Mouse (Mus musculus): ENCODE measurements around the gene Vkorc1l1.
A peak's percentile ranks its signal among the peaks of the same experiment; 100 is the strongest.

Vkorc1l1 gene

GRCm38 (mm10) chr5:129942073-129942939, 536 bp downstream of the Vkorc1l1 start:
- DNase-seq (ENCODE audit: low spot score) = peak; percentile 62

- no peak for DNase-seq (ENCODE audit: low spot score)
Measured at GRCm38 (mm10) chr5:129943402-129943801, 1.6 kb downstream of the Vkorc1l1 start.

- no peak for DNase-seq (ENCODE audit: low spot score)
Measured at GRCm38 (mm10) chr5:129947528-129948033, 5.8 kb downstream of the Vkorc1l1 start.

GRCm38 (mm10) chr5:129952143-129952542, 10.4 kb downstream of the Vkorc1l1 start:
- DNase-seq (ENCODE audit: low spot score) = no peak

- DNase-seq (ENCODE audit: low spot score) = peak; percentile 38
Measured at GRCm38 (mm10) chr5:129954473-129955254, 12.9 kb downstream of the Vkorc1l1 start.

- no peak for DNase-seq (ENCODE audit: low spot score)
Measured at GRCm38 (mm10) chr5:129955792-129956191, 14.0 kb downstream of the Vkorc1l1 start.

- no peak for DNase-seq (ENCODE audit: low spot score)
Measured at GRCm38 (mm10) chr5:129963224-129963623, 21.5 kb downstream of the Vkorc1l1 start.

GRCm38 (mm10) chr5:129966448-129966847, 24.7 kb downstream of the Vkorc1l1 start:
- DNase-seq (ENCODE audit: low spot score) = no peak

- no peak for DNase-seq (ENCODE audit: low spot score)
Measured at GRCm38 (mm10) chr5:129968417-129968816, 26.6 kb downstream of the Vkorc1l1 start.

- peak; percentile 24 for DNase-seq (ENCODE audit: low spot score)
Measured at GRCm38 (mm10) chr5:129971491-129971890, 29.7 kb downstream of the Vkorc1l1 start.

- DNase-seq (ENCODE audit: low spot score) = no peak
Measured at GRCm38 (mm10) chr5:129974354-129974753, 32.6 kb downstream of the Vkorc1l1 start.

GRCm38 (mm10) chr5:129974866-129975311, 33.1 kb downstream of the Vkorc1l1 start:
- DNase-seq (ENCODE audit: low spot score) = no peak

GRCm38 (mm10) chr5:129977768-129978167, 36.0 kb downstream of the Vkorc1l1 start:
- DNase-seq (ENCODE audit: low spot score) = no peak

- no peak for DNase-seq (ENCODE audit: low spot score)
Measured at GRCm38 (mm10) chr5:129978608-129979007, 36.8 kb downstream of the Vkorc1l1 start.

- no peak for DNase-seq (ENCODE audit: low spot score)
Measured at GRCm38 (mm10) chr5:129980216-129980615, 38.4 kb downstream of the Vkorc1l1 start.

GRCm38 (mm10) chr5:129989376-129989775, 47.6 kb downstream of the Vkorc1l1 start:
- DNase-seq (ENCODE audit: low spot score) = no peak

GRCm38 (mm10) chr5:129991898-129992297, 50.1 kb downstream of the Vkorc1l1 start:
- DNase-seq (ENCODE audit: low spot score) = no peak

GRCm38 (mm10) chr5:129993374-129993773, 51.6 kb downstream of the Vkorc1l1 start:
- DNase-seq (ENCODE audit: low spot score) = no peak

- no peak for DNase-seq (ENCODE audit: low spot score)
Measured at GRCm38 (mm10) chr5:129994989-129995388, 53.2 kb downstream of the Vkorc1l1 start.

GRCm38 (mm10) chr5:129997700-129998099, 55.9 kb downstream of the Vkorc1l1 start:
- DNase-seq (ENCODE audit: low spot score) = no peak

GRCm38 (mm10) chr5:129999097-129999496, 57.3 kb downstream of the Vkorc1l1 start:
- DNase-seq (ENCODE audit: low spot score) = no peak

- no peak for DNase-seq (ENCODE audit: low spot score)
Measured at GRCm38 (mm10) chr5:130000735-130001134, 59.0 kb downstream of the Vkorc1l1 start.

Measured in testis, postnatal 14 days (tissue).